Mouse (Mus musculus): ENCODE measurements around the gene Cdkn1b.

Gene Cdkn1b

GRCm38 (mm10) chr6:134903368-134903767 is 16.8 kb upstream of the Cdkn1b start:
- no peak for DNase-seq (ENCODE audit: low read depth, low spot score)

GRCm38 (mm10) chr6:134903891-134904884 is 16.0 kb upstream of the Cdkn1b start:
- DNase-seq (ENCODE audit: low read depth, low spot score): no peak

GRCm38 (mm10) chr6:134905811-134906210 is 14.4 kb upstream of the Cdkn1b start:
- no peak for DNase-seq (ENCODE audit: low read depth, low spot score)

- no peak for DNase-seq (ENCODE audit: low read depth, low spot score)
Observed at GRCm38 (mm10) chr6:134914523-134914922, 5.7 kb upstream of the Cdkn1b start.

GRCm38 (mm10) chr6:134916641-134917040 is 3.6 kb upstream of the Cdkn1b start:
- DNase-seq (ENCODE audit: low read depth, low spot score): no peak

GRCm38 (mm10) chr6:134917087-134917486 is 3.1 kb upstream of the Cdkn1b start:
- DNase-seq (ENCODE audit: low read depth, low spot score): no peak

- no peak for DNase-seq (ENCODE audit: low read depth, low spot score)
Observed at GRCm38 (mm10) chr6:134918769-134919168, 1.4 kb upstream of the Cdkn1b start.

- no peak for DNase-seq (ENCODE audit: low read depth, low spot score)
Observed at GRCm38 (mm10) chr6:134919511-134920189, 551 bp upstream of the Cdkn1b start.

GRCm38 (mm10) chr6:134921014-134921694 is 953 bp downstream of the Cdkn1b start:
- no peak for DNase-seq (ENCODE audit: low read depth, low spot score)

GRCm38 (mm10) chr6:134921695-134922510 is 1.7 kb downstream of the Cdkn1b start:
- no peak for DNase-seq (ENCODE audit: low read depth, low spot score)

GRCm38 (mm10) chr6:134922511-134923195 is 2.5 kb downstream of the Cdkn1b start:
- no peak for DNase-seq (ENCODE audit: low read depth, low spot score)

- DNase-seq (ENCODE audit: low read depth, low spot score): no peak
Observed at GRCm38 (mm10) chr6:134923670-134924069, 3.5 kb downstream of the Cdkn1b start.

GRCm38 (mm10) chr6:134924262-134924661 is 4.1 kb downstream of the Cdkn1b start:
- no peak for DNase-seq (ENCODE audit: low read depth, low spot score)

GRCm38 (mm10) chr6:134925673-134926337 is 5.6 kb downstream of the Cdkn1b start:
- no peak for DNase-seq (ENCODE audit: low read depth, low spot score)

- no peak for DNase-seq (ENCODE audit: low read depth, low spot score)
Observed at GRCm38 (mm10) chr6:134926338-134926705, 6.1 kb downstream of the Cdkn1b start.

- no peak for DNase-seq (ENCODE audit: low read depth, low spot score)
Observed at GRCm38 (mm10) chr6:134926803-134927594, 6.8 kb downstream of the Cdkn1b start.

GRCm38 (mm10) chr6:134927595-134928095 is 7.4 kb downstream of the Cdkn1b start:
- DNase-seq (ENCODE audit: low read depth, low spot score): no peak

- peak; percentile 87 for DNase-seq (ENCODE audit: low read depth, low spot score)
Observed at GRCm38 (mm10) chr6:134928096-134928888, 8.1 kb downstream of the Cdkn1b start.

All from brain, embryonic 18.5 days (tissue).